Mouse (Mus musculus) kidney, embryonic 15.5 days (tissue): Measurements from ENCODE around the gene Slc35e3. TPM values are rescaled to one million over a fixed set of nuclear protein-coding genes. Genes with fewer than 3 reads are reported as not detected.

ENCODE experiments used
- ATAC-seq: fragments of 200-750 bp; cut with Nextera tagmentation; replicated peaks from 2 replicates; pipeline ENCODE4 v1.8.0; 2017; ENCODE audit warnings: moderate TSS enrichment; ENCODE audit not compliant: low FRiP score
- H3K27ac ChIP-seq: fragments of 300-500 bp; sonication (generic); 2 replicates; pipeline ENCODE4 v1.5.1; 2015; ENCODE audit warnings: mild to moderate bottlenecking, inconsistent platforms
- H3K27me3 ChIP-seq: fragments of 300-500 bp; sonication (generic); 2 replicates; pipeline ENCODE4 v1.6.1; 2015; ENCODE audit warnings: inconsistent platforms
- H3K36me3 ChIP-seq: fragments of 300-500 bp; sonication (generic); 2 replicates; pipeline ENCODE4 v1.6.1; 2015; ENCODE audit warnings: inconsistent platforms
- H3K4me1 ChIP-seq: fragments of 300-500 bp; sonication (generic); 2 replicates; pipeline ENCODE4 v1.6.1; 2015; ENCODE audit warnings: inconsistent platforms
- H3K4me2 ChIP-seq: fragments of 300-500 bp; sonication (generic); 2 replicates; pipeline ENCODE4 v1.6.1; 2015; ENCODE audit warnings: moderate library complexity, mild to moderate bottlenecking, inconsistent platforms
- H3K4me3 ChIP-seq: fragments of 300-500 bp; sonication (generic); replicated peaks from 2 replicates; pipeline ENCODE4 v1.5.1; 2015; ENCODE audit warnings: mild to moderate bottlenecking, inconsistent platforms
- H3K9ac ChIP-seq: fragments of 300-500 bp; sonication (generic); 2 replicates; pipeline ENCODE4 v1.6.1; 2015; ENCODE audit warnings: mild to moderate bottlenecking, inconsistent platforms
- H3K9me3 ChIP-seq: fragments of 300-500 bp; sonication (generic); replicated peaks from 2 replicates; pipeline ENCODE4 v1.6.1; 2016; ENCODE audit warnings: inconsistent platforms
- WGBS: fragments of 180-500 bp; shearing (Covaris S2); methylation state at CpG from one replicate; pipeline ENCODE4 v1.1.7; 2015; ENCODE audit warnings: mixed read lengths; 5-methylcytosine and 5-hydroxymethylcytosine counted together
- polyA plus RNA-seq: library from polyadenylated mRNA; unstranded; fragments of >200 nt; fragmentation: Nextera tagmentation; extraction: Ambion mirVana; gene quantifications from 2 replicates; pipeline ENCODE4 v1.2.1, GENCODE M21; 2015

Slc35e3 gene
- polyA plus RNA-seq, 1 experiment from 2014 or later, result 14.8 TPM

- no peak overlapping the region for H3K27ac ChIP-seq
- WGBS, result 75% methylated on average over 6 of the region's 6 CpGs
- no peaks in the 10 kb centered on the region for H3K9me3 ChIP-seq
- H3K9ac ChIP-seq, result no peak overlapping the region
- no peaks in the 10 kb centered on the region for H3K4me1 ChIP-seq
- H3K27me3 ChIP-seq, result no peaks in the 10 kb centered on the region
- H3K4me3 ChIP-seq, result no peak overlapping the region
- H3K36me3 ChIP-seq, result peaks cover 94% of the 10 kb centered on the region
- H3K4me2 ChIP-seq, result no peak overlapping the region
- no peak for ATAC-seq
Measured at GRCm38 (mm10) chr10:117701034-117701829, 44.9 kb downstream of the Slc35e3 start.

- Histone ChIP-seq H3K4me1 (no peaks in the 10 kb centered on the region), H3K9ac (no peak overlapping the region), H3K27me3 (no peaks in the 10 kb centered on the region), H3K4me3 (no peak overlapping the region), H3K36me3 (peaks cover 96% of the 10 kb centered on the region), H3K27ac (no peak overlapping the region), H3K9me3 (no peaks in the 10 kb centered on the region), H3K4me2 (no peak overlapping the region)
- ATAC-seq, result no peak
- WGBS, result 87% methylated on average over 1 of the region's 1 CpGs
Measured at GRCm38 (mm10) chr10:117700450-117700849, 45.7 kb downstream of the Slc35e3 start.

- no peak overlapping the region for H3K4me3 ChIP-seq
- H3K27me3 ChIP-seq, result no peaks in the 10 kb centered on the region
- WGBS, result 92% methylated on average over 4 of the region's 4 CpGs
- peaks cover 96% of the 10 kb centered on the region for H3K36me3 ChIP-seq
- H3K4me1 ChIP-seq, result no peaks in the 10 kb centered on the region
- no peak for ATAC-seq
- no peak overlapping the region for H3K27ac ChIP-seq
- no peaks in the 10 kb centered on the region for H3K9me3 ChIP-seq
- H3K9ac ChIP-seq, result no peak overlapping the region
- H3K4me2 ChIP-seq, result no peak overlapping the region
Measured at GRCm38 (mm10) chr10:117699914-117700313, 46.3 kb downstream of the Slc35e3 start.

- Histone ChIP-seq H3K27me3 (no peaks in the 10 kb centered on the region), H3K4me2 (no peak overlapping the region), H3K9me3 (no peaks in the 10 kb centered on the region), H3K36me3 (peaks cover 94% of the 10 kb centered on the region), H3K4me3 (no peak overlapping the region), H3K27ac (no peak overlapping the region), H3K4me1 (no peaks in the 10 kb centered on the region), H3K9ac (no peak overlapping the region)
- 93% methylated on average over 10 of the region's 10 CpGs for WGBS
- ATAC-seq, result no peak
Measured at GRCm38 (mm10) chr10:117698313-117699138, 47.6 kb downstream of the Slc35e3 start.

GRCm38 (mm10) chr10:117697561-117698115 is 48.5 kb downstream of the Slc35e3 start:
- H3K4me3 ChIP-seq, result no peak overlapping the region
- WGBS, result 87% methylated on average over 3 of the region's 3 CpGs
- no peaks in the 10 kb centered on the region for H3K4me1 ChIP-seq
- H3K27me3 ChIP-seq, result no peaks in the 10 kb centered on the region
- H3K9ac ChIP-seq, result no peak overlapping the region
- peaks cover 92% of the 10 kb centered on the region for H3K36me3 ChIP-seq
- ATAC-seq, result no peak
- no peak overlapping the region for H3K4me2 ChIP-seq
- no peak overlapping the region for H3K27ac ChIP-seq
- H3K9me3 ChIP-seq, result no peaks in the 10 kb centered on the region

GRCm38 (mm10) chr10:117696827-117697560 is 49.2 kb downstream of the Slc35e3 start:
- Histone ChIP-seq H3K4me1 (no peaks in the 10 kb centered on the region), H3K4me3 (no peak overlapping the region), H3K27ac (no peak overlapping the region), H3K4me2 (no peak overlapping the region), H3K9ac (no peak overlapping the region), H3K36me3 (peaks cover 95% of the 10 kb centered on the region), H3K27me3 (no peaks in the 10 kb centered on the region), H3K9me3 (no peaks in the 10 kb centered on the region)
- WGBS, result 93% methylated on average over 6 of the region's 6 CpGs
- no peak for ATAC-seq

GRCm38 (mm10) chr10:117696021-117696826 is 49.9 kb downstream of the Slc35e3 start:
- Histone ChIP-seq H3K4me3 (no peak overlapping the region), H3K36me3 (peaks cover 95% of the 10 kb centered on the region), H3K27me3 (no peaks in the 10 kb centered on the region), H3K27ac (no peak overlapping the region), H3K9me3 (no peaks in the 10 kb centered on the region), H3K4me2 (no peak overlapping the region), H3K4me1 (no peaks in the 10 kb centered on the region), H3K9ac (no peak overlapping the region)
- 89% methylated on average over 8 of the region's 8 CpGs for WGBS
- no peak for ATAC-seq

GRCm38 (mm10) chr10:117695605-117696004 is 50.6 kb downstream of the Slc35e3 start:
- Histone ChIP-seq H3K36me3 (peaks cover 95% of the 10 kb centered on the region), H3K9ac (no peak overlapping the region), H3K27me3 (no peaks in the 10 kb centered on the region), H3K27ac (no peak overlapping the region), H3K9me3 (no peaks in the 10 kb centered on the region), H3K4me1 (no peaks in the 10 kb centered on the region), H3K4me3 (no peak overlapping the region), H3K4me2 (no peak overlapping the region)
- 96% methylated on average over 4 of the region's 4 CpGs for WGBS
- ATAC-seq, result no peak

- H3K36me3 ChIP-seq, result peaks cover 95% of the 10 kb centered on the region
- H3K4me3 ChIP-seq, result no peak overlapping the region
- no peak overlapping the region for H3K4me2 ChIP-seq
- no peaks in the 10 kb centered on the region for H3K9me3 ChIP-seq
- no peak overlapping the region for H3K9ac ChIP-seq
- no peaks in the 10 kb centered on the region for H3K27me3 ChIP-seq
- ATAC-seq, result no peak
- H3K4me1 ChIP-seq, result no peaks in the 10 kb centered on the region
- no peak overlapping the region for H3K27ac ChIP-seq
- 96% methylated on average over 4 of the region's 4 CpGs for whole genome bisulfite sequencing
Measured at GRCm38 (mm10) chr10:117695027-117695426, 51.1 kb downstream of the Slc35e3 start.

GRCm38 (mm10) chr10:117694255-117694953 is 51.8 kb downstream of the Slc35e3 start:
- no peak overlapping the region for H3K4me2 ChIP-seq
- ATAC-seq, result no peak
- WGBS, result 95% methylated on average over 6 of the region's 6 CpGs

GRCm38 (mm10) chr10:117692953-117693352 is 53.2 kb downstream of the Slc35e3 start:
- Histone ChIP-seq H3K27ac (no peak overlapping the region), H3K27me3 (no peaks in the 10 kb centered on the region), H3K4me3 (no peak overlapping the region), H3K9ac (no peak overlapping the region), H3K4me2 (no peak overlapping the region), H3K4me1 (no peaks in the 10 kb centered on the region), H3K9me3 (no peaks in the 10 kb centered on the region), H3K36me3 (peaks cover 94% of the 10 kb centered on the region)
- no peak for ATAC-seq
- 94% methylated on average over 5 of the region's 5 CpGs for WGBS

More at GRCm38 (mm10) chr10:117694255-117694953, 51.8 kb downstream of the Slc35e3 start:
- Histone ChIP-seq H3K4me1 (no peaks in the 10 kb centered on the region), H3K4me3 (no peak overlapping the region), H3K9ac (no peak overlapping the region), H3K9me3 (no peaks in the 10 kb centered on the region), H3K27ac (no peak overlapping the region), H3K27me3 (no peaks in the 10 kb centered on the region), H3K36me3 (peaks cover 94% of the 10 kb centered on the region)
